Mouse (Mus musculus) layer of hippocampus, adult 11-12 months (tissue): ENCODE measurements around the gene Lsm11.

Experiments used
- DNase-seq: peaks from one replicate; pipeline ENCODE4 v3.0.0; 2022; ENCODE audit warnings: low spot score

Gene Lsm11

GRCm38 (mm10) chr11:45944643-45945156 lies at the start of gene Lsm11:
Lsm11 (minus strand) TSS chr11:45944935.
- peak; percentile 97 for DNase-seq

GRCm38 (mm10) chr11:45992087-45992486 lies 47.4 kb upstream of the Lsm11 start:
- DNase-seq, result no peak

- no peak for DNase-seq
These were observed 46.9 kb upstream of the Lsm11 start for GRCm38 (mm10) chr11:45991604-45992003.

DNA sequence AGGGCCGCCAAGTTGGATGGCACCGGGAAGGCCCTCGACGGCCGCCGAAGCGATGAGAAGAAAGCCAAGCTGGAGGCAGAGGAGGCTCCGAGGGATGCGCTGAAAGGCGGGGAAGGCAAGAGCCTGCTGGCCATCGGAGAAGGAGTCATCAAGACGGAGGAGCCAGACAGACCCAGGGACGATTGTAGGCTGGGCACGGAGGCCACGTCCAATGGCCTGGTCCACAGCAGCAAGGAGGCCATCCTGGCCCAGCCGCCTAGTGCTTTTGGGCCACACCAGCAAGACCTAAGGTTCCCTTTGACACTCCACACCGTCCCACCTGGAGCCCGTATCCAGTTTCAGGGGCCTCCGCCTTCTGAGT lies 36.1 kb upstream of the Lsm11 start:
- DNase-seq, result no peak

DNA sequence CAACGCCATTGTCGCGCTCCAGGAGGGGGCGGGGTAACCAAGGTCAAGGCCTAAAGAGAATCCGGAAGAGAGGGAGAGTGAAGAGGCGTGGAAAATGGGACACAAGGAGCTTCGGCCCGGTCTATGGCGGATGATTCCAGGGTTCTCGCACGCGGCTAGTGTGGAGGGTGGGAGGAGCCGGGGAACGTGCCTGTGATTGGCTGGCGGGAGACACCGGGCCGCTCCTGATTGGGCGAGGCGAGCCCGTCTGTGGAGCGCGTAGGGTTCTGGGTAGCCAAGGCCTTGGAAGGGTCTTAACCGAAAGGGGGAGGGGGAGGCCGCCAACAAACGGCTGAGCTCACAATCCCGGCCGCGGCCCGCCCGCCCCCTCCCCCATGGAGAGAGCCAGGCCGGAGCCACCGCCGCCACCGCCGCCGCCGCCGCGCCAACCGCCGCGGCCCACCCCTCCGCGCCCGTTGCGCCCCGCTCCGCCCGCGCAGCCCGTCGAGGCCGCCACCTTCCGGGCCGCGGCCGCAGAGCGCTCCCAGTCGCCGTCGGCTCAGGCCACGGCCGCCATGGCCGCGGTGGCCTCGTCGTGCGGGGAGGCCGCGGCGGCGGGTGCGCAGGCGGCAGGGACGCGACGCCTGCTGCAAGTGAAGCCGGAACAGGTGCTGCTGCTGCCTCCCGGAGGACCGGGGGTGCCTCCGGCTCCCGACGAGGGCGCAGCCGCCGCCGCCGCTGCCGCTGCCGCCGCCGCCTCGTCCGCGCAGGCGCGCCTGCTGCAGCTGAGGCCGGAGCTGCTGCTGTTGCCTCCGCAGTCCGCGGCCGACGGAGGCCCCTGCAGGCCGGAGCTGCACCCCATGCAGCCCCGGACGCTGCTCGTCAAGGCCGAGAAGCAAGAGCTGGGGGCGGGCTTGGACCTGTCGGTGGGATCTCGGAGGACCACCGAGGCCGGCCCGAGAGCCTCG lies 35.5 kb upstream of the Lsm11 start, which contains the start of gene Sox30:
Gene Sox30, plus strand, starts transcription at position 365 of the 947 bp plus-strand sequence.
- DNase-seq, result peak; percentile 37

GRCm38 (mm10) chr11:45976061-45976460 lies 31.3 kb upstream of the Lsm11 start:
- DNase-seq, result peak; percentile 35

DNA sequence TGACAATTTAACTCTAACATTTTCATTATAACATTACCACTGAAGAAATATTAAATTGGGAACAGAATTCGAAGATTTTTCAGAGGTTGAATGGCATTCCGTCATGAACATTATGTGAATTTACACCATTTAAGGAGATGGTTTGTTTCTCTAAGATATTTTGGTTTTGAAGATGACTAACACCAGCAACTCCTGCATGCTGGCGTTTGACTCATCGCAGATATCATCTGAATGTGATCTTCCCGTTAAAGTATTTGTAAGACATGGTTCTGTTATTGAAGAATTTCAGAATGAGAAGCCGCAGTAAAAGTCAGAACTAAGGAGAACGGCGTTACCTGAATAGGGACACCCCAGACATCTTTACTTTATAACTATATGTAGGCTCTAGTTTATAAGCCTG lies 29.7 kb upstream of the Lsm11 start:
- no peak for DNase-seq

- no peak for DNase-seq
These were observed 28.9 kb upstream of the Lsm11 start for GRCm38 (mm10) chr11:45973635-45974034.

DNA sequence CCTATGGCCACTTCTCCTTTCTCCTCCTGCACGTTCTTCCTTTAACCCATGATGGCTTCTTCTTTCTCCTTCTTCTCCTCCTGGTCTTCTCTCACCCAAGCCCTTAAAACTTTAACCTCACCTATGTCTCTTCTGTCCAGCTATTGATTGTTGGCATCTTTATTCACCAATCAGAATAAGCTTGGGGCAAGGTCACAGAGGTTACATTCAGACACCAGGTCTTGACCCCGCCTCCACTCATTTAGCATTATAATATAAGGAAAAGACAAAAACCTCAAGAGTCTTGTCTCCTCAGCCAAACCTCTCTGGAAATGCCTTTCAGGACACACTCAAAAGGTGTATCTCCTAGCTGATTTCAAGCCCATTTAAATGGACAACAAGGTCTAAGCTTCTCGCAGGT lies 23.7 kb upstream of the Lsm11 start:
- DNase-seq, result no peak

GRCm38 (mm10) chr11:45966896-45967295 lies 22.2 kb upstream of the Lsm11 start:
- no peak for DNase-seq

DNA sequence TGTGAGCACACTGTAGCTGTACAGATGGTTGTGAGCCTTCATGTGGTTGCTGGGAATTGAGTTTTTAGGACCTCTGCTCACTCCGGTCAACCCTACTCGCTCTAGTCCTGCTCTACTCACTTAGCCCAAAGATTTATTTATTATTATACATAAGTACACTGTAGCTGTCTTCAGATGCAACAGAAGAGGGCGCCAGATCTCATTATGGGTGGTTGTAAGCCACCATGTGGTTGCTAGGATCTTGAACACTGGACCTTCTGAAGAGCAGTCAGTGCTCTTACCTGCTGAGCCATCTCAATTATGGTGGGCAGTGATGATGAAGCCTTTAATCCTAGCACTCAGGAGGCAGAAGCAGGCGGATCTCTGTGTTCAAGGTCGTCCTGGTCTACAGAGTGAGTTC lies 15.3 kb upstream of the Lsm11 start:
- DNase-seq, result no peak

GRCm38 (mm10) chr11:45959598-45959997 lies 14.9 kb upstream of the Lsm11 start:
- no peak for DNase-seq

DNA sequence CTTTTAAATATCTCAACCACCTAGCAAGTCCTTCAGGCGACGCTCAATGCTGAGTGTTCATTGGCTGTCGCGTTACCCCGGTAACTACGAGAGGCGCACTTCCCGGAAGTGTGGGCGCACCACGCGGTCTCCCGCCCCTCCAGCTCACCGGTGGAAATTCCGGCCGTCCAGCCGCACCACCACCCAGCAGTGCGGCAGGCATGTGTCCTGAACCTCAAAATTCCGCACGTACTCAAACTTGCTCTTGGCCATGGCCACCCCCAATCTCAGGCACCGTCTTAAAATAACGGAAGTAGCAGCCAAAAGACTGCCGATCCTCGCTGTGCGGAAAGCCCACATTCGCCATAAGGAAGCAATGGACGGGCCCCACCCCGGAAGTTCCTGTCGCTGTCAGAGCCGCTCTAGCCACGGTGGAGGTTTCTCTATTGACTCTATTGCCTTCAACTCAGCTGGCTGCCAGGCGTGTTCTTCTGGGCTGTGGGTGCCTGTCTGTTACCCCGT lies 10.4 kb upstream of the Lsm11 start, which contains the start of gene Thg1l:
Gene Thg1l, minus strand, starts transcription at position 368 of the 501 bp plus-strand sequence.
- DNase-seq, result peak; percentile 92

- DNase-seq, result peak; percentile 43
These were observed 2.8 kb upstream of the Lsm11 start for GRCm38 (mm10) chr11:45947491-45947890.

DNA sequence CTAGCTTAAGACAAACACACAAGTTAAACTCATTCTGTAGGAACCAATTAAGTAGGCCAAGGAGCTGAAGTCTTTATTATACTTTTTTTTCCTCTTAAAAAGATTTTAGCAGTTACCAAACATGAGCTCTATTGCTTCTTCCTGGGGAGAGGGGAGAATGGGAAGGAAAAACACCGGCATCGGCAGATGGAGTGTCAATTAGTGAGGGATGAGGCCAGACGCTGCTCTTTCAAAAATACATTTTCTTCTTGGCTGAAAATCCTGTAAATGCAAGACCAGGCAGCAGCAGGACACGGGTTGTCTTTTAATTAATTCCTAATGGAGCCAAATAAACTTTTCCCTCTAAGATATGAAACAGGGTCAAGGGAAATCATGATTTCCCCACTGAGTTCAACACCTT lies 2.1 kb upstream of the Lsm11 start:
- no peak for DNase-seq

DNA sequence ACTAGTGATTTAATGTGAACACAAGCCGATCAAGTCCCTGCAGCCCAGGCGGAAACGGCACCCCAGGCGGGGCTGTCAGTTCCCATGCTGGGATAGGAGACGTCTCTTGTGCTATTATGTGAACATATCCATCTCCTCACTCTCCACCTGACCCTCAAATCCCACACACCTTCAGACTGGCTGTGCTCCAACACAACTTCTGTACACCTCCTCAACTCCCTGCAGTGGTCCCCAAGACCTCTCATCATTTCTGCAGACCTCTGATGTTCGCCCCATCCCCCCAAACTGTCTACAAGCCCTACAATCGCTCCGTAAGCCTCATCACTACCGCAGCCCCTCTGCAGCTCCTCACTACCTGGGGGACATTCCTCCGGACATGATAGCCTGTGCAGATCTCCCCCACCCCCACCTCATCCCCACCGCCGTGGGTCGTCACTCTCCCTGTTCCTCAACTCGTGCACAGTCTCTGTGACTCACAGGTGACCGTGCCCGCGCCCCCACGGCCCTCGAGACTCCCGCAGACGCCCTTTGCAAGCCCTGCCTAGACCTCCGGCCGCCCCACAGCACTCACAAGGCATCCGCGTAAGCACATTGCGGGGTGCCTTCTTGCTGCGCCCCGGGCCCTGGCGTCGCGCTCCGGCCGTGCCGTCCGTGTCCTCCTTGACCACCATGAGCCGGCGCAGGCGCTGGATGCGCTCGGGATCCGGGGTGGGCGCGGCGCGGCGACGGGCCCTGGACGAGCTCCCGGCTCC lies 668 bp downstream of the Lsm11 start:
- DNase-seq, result no peak

DNA sequence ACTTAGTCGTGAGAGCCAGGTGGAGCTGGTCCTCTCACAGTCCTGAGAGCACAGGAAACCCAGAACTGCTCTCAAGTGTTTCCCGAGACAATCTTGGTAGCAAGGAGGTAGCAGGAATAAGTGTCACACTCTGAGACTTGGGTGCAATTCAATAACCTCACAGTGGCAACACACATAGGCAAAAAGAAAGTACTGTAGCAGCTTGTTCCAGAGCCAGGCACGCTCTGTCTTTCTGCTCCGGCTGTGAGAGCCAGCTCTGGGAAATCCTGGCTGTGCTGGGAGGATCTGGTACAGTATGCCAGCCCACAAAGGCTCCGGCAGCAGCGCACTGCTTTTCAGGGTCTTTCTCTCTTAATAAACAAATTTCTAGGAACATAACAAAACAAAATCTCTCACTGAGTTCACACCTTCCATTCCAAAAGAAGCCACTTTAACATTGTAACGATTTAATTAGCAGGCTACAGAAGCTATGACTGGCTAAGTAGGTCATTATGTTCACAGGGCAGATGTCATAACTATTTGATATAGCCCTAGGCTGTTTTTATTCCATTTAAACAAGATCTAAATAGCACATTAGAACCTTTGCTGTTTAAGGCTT lies 1.5 kb downstream of the Lsm11 start:
- peak; percentile 56 for DNase-seq

DNA sequence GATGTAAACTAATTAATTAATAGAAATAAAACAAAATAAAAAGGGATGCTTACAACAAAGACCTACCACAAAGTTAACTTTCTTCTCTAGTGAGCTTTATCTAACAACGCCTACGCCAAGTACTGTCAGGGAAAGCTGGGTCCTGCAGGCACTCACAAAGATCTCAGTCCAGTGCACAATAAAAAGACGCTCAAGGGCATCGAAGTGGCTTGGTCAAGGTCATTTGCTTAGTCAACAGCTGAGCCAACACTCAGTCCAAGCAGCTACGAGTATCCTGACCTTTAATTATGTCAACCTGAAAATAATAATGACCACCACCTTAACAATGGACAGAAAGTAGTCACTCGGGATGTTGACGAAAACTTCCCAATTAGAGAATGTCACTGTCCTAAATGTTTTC lies 2.5 kb downstream of the Lsm11 start:
- DNase-seq, result no peak

GRCm38 (mm10) chr11:45938917-45939316 lies 5.8 kb downstream of the Lsm11 start:
- DNase-seq, result no peak

GRCm38 (mm10) chr11:45937478-45937877 lies 7.3 kb downstream of the Lsm11 start:
- DNase-seq, result no peak

GRCm38 (mm10) chr11:45932771-45933170 lies 12.0 kb downstream of the Lsm11 start:
- no peak for DNase-seq

DNA sequence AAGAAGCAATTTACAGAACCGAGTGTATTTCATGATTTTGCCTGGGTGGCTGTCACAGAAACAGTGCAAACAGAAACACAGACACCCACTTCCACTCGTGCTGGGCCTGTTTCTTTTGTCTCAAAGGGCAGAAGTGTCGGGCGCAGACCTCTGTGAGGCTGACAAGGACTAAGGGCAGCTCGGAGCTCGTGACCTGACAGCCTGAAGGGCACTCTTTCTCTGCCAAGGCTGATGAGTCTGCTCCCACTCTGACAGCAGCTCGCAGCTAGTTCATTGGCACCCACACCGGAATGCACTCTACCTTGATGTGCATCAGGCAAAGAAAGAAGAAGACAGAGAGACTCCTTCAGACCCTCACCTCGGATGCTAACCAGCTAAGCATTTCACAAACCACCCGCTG lies 15.2 kb downstream of the Lsm11 start:
- no peak for DNase-seq
